Mouse (Mus musculus) hindbrain, embryonic 12.5 days (tissue): ENCODE measurements around the gene Zbtb7b. TPM values are rescaled to one million over a fixed set of nuclear protein-coding genes. Genes with fewer than 3 reads are reported as not detected.
"Not testable (repeated sequence)": the region's sequence is repeated elsewhere in the genome, so short reads cannot be mapped to it uniquely, and the experiment has no call there.

ENCODE experiments used
- ATAC-seq: fragments of 200-750 bp; cut with Nextera tagmentation; 2 replicates; pipeline ENCODE4 v1.8.0; 2017; ENCODE audit warnings: moderate TSS enrichment; ENCODE audit not compliant: low FRiP score
- H3K27ac ChIP-seq: fragments of 300-500 bp; sonication (generic); 2 replicates; pipeline ENCODE4 v1.5.1; 2016; ENCODE audit warnings: mild to moderate bottlenecking
- H3K27me3 ChIP-seq: fragments of 300-500 bp; sonication (generic); 2 replicates; pipeline ENCODE4 v1.6.1; 2016; ENCODE audit warnings: mild to moderate bottlenecking
- H3K36me3 ChIP-seq: fragments of 300-500 bp; sonication (generic); 2 replicates; pipeline ENCODE4 v1.6.1; 2016; ENCODE audit warnings: mild to moderate bottlenecking
- H3K4me1 ChIP-seq: fragments of 300-500 bp; sonication (generic); 2 replicates; pipeline ENCODE4 v1.6.1; 2016
- H3K4me2 ChIP-seq: fragments of 300-500 bp; sonication (generic); replicated peaks from 2 replicates; pipeline ENCODE4 v1.6.1; 2016; ENCODE audit warnings: mild to moderate bottlenecking
- H3K4me3 ChIP-seq: fragments of 300-500 bp; sonication (generic); 2 replicates; pipeline ENCODE4 v1.5.1; 2016; ENCODE audit warnings: mild to moderate bottlenecking
- H3K9ac ChIP-seq: fragments of 300-500 bp; sonication (generic); 2 replicates; pipeline ENCODE4 v1.6.1; 2016; ENCODE audit warnings: mild to moderate bottlenecking, moderate library complexity
- H3K9me3 ChIP-seq: fragments of 300-500 bp; sonication (generic); replicated peaks from 2 replicates; pipeline ENCODE4 v1.6.1; 2016; ENCODE audit warnings: mild to moderate bottlenecking
- WGBS: fragments of 180-500 bp; shearing (Covaris S2); methylation state at CpG from one replicate; pipeline ENCODE4 v1.1.7; 2016; 5-methylcytosine and 5-hydroxymethylcytosine counted together
- polyA plus RNA-seq: library from polyadenylated mRNA; unstranded; fragments of >200 nt; fragmentation: Nextera tagmentation; extraction: Ambion mirVana; gene quantifications from 2 replicates; pipeline ENCODE4 v1.2.1, GENCODE M21; 2016

Zbtb7b gene
- 0.74 and 0.80 TPM in 2 replicates for polyA plus RNA-seq

DNA sequence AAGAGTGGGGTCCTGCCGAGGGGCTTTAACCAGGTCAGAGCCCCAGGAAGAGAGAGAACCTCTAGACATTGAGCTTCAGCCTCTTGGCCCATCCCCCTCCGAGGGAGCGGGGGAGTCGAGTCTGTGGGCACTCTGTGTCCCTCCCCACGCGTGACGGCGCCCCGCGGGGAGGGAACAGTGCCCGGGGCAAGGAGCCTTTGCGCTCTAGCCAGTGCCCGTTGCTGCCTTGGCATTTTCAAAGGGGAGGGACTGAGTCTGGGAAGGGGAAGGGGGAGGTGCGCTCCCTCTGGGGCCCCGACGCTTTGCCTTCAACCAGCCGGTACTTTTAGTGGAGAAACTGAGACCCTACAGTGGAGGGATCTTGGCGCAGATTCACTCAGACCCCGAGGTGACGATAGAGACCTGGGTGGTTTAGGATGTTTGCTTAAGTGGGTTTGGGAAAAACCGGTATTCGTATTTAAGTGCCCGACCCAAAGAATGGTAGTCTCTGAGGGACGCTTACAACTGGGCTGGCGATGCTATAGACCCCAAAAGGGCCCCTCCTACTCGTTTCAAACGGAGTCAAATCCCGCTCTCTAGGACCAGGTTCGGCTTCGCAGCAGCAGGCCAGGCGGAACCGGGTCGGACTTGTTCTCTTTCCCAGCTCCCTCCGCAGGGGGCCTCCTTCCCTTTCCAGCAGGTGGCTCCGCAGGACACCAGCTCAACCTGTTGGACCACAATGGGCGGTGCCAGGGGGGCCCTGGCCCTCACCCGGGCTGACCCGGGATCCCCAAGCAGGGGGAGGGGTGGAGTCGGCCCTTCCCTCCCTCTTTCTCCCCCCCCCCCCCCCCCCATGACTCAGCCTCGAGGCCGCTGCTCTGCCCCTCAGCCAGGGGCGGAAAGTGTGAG is at the start of gene Zbtb7b:
Gene Zbtb7b, minus strand, starts transcription at position 771 of the 888 bp plus-strand sequence.
- Histone ChIP-seq H3K36me3 (no peaks in the 10 kb centered on the region), H3K27me3 (peaks cover 46% of the 10 kb centered on the region), H3K9me3 (no peaks in the 10 kb centered on the region), H3K9ac (peak within 1 kb of the TSS; percentile 59), H3K4me1 (peaks cover 62% of the 10 kb centered on the region), H3K4me3 (peak within 1 kb of the TSS; percentile 55), H3K4me2 (peak within 1 kb of the TSS; percentile 100), H3K27ac (peak within 1 kb of the TSS; percentile 71)
- peak; percentile 59 for ATAC-seq
- WGBS = under 1% methylated on average over 39 of the region's 42 CpGs

DNA sequence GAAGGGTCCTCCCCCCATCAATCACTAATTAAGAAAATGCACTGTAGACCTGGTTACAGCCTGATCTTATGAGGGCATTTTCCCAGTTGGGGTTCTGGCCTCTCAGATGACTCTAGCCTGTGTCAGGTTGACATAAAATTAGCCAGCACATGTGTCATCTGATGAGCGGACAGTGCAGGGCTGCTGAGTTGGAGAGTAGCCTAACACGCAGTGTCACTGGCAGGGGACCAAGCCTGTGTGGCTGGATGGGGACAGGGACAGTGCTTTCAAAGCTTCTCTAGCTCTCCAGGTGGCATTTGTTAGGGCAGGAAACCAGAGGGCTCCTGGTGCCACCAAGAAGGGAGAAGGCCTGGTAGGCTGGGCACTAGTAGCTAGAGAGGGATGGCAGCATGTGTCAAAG is 46.1 kb upstream of the Zbtb7b start:
- no peak overlapping the region for H3K4me2 ChIP-seq
- H3K9me3 ChIP-seq = no peaks in the 10 kb centered on the region
- no peaks in the 10 kb centered on the region for H3K27me3 ChIP-seq
- peaks cover 16% of the 10 kb centered on the region for H3K4me1 ChIP-seq
- H3K27ac ChIP-seq = no peak overlapping the region
- H3K9ac ChIP-seq = no peak overlapping the region
- no peaks in the 10 kb centered on the region for H3K36me3 ChIP-seq
- 93% methylated on average over 2 of the region's 2 CpGs for WGBS
- no peak overlapping the region for H3K4me3 ChIP-seq
- ATAC-seq = no peak

DNA sequence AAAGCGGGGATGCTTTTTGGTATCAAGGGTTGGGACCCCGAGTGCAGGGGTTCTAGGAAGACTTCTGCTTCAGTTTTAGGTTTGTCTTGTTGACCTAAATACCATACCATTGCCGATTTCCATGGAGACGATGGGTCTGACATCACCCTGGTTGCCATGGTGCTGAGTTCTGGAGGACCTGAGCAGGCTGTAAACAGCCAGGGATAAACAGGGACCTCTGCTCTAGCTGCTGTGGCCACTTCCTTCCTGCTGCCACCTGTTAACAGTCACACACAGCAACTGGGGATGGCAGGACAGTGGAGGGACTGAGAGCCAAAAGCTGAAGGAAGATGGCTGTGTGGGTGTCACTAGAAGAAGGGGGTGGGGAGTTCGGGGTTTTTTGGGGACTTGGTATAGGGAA is 42.7 kb upstream of the Zbtb7b start:
- peak overlapping the region; percentile 54 for H3K4me2 ChIP-seq
- peaks cover 21% of the 10 kb centered on the region for H3K4me1 ChIP-seq
- no peaks in the 10 kb centered on the region for H3K9me3 ChIP-seq
- peak overlapping the region; percentile 35 for H3K4me3 ChIP-seq
- ATAC-seq = no peak
- peaks cover 27% of the 10 kb centered on the region for H3K36me3 ChIP-seq
- peak overlapping the region; percentile 13 for H3K9ac ChIP-seq
- 30% methylated on average over 5 of the region's 5 CpGs for WGBS
- H3K27ac ChIP-seq = no peak overlapping the region
- H3K27me3 ChIP-seq = no peaks in the 10 kb centered on the region

- Histone ChIP-seq H3K27me3 (no peaks in the 10 kb centered on the region), H3K4me1 (peaks cover 25% of the 10 kb centered on the region), H3K27ac (no peak within 1 kb of the TSS), H3K4me3 (peak within 1 kb of the TSS; percentile 35), H3K36me3 (peaks cover 30% of the 10 kb centered on the region), H3K4me2 (peak within 1 kb of the TSS; percentile 54), H3K9ac (peak within 1 kb of the TSS; percentile 13), H3K9me3 (no peaks in the 10 kb centered on the region)
- peak; percentile 57 for ATAC-seq
- WGBS = 4% methylated on average over 16 of the region's 16 CpGs
Measured at GRCm38 (mm10) chr3:89436176-89437113, 41.9 kb upstream of the Zbtb7b start, which contains the start of gene Pbxip1. Gene Pbxip1 (plus strand): TSS chr3:89436706.

DNA sequence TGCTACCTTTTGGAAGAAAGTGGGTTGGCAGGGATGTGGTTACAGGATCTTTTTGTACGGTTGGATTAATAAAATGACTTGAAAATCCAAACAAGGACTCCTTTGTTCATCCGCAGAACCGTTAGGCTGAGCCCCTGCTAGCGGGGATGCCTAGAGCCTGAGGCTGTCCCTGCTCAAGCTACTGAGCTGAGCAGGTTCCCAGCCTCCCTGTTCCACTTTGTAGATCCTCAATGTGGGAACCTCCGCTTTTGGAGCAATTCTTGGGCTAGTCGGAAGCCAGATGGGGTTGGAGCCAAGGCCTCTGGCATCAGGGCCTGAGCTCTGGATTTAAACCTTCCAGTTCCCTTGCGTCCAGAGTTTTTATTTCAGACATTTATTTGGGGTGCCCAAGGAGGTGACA is 40.5 kb upstream of the Zbtb7b start:
- WGBS = 69% methylated on average over 7 of the region's 7 CpGs

GRCm38 (mm10) chr3:89434532-89434931 is 40.0 kb upstream of the Zbtb7b start:
- no peaks in the 10 kb centered on the region for H3K27me3 ChIP-seq
- H3K4me3 ChIP-seq = no peak overlapping the region
- H3K4me1 ChIP-seq = peaks cover 34% of the 10 kb centered on the region
- 89% methylated on average over 11 of the region's 11 CpGs for WGBS
- H3K9ac ChIP-seq = no peak overlapping the region; the same call in 1 of the 2 replicates
- ATAC-seq = no peak
- H3K27ac ChIP-seq = peak overlapping the region; percentile 35; the same call in 1 of the 2 replicates
- peaks cover 30% of the 10 kb centered on the region for H3K36me3 ChIP-seq
- H3K4me2 ChIP-seq = no peak overlapping the region
- no peaks in the 10 kb centered on the region for H3K9me3 ChIP-seq

More for the DNA sequence above, 40.5 kb upstream of the Zbtb7b start:
- no peaks in the 10 kb centered on the region for H3K9me3 ChIP-seq
- no peaks in the 10 kb centered on the region for H3K27me3 ChIP-seq
- peaks cover 30% of the 10 kb centered on the region for H3K36me3 ChIP-seq
- no peak overlapping the region; the same call in 1 of the 2 replicates for H3K9ac ChIP-seq
- peak overlapping the region; percentile 35; the same call in 1 of the 2 replicates for H3K27ac ChIP-seq
- no peak overlapping the region for H3K4me2 ChIP-seq
- no peak for ATAC-seq
- H3K4me3 ChIP-seq = no peak overlapping the region
- H3K4me1 ChIP-seq = peaks cover 34% of the 10 kb centered on the region

DNA sequence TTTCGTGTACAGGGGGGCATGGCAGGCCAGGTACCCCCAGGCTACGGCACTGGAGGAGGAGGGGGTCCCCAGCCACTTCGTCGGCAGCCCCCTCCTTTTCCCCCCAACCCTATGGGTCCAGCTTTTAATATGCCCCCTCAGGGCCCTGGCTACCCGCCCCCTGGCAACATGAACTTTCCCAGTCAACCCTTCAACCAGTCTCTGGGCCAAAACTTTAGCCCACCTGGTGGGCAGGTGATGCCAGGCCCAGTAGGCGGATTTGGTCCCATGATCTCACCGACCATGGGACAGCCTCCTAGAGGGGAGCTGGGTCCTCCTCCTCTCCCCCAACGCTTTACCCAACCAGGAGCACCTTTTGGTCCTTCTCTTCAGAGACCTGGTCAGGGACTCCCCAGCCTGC is 38.0 kb upstream of the Zbtb7b start:
- Histone ChIP-seq H3K4me1 (peaks cover 34% of the 10 kb centered on the region), H3K27ac (no peak overlapping the region), H3K9ac (no peak overlapping the region), H3K36me3 (peaks cover 34% of the 10 kb centered on the region), H3K9me3 (no peaks in the 10 kb centered on the region), H3K4me2 (no peak overlapping the region), H3K4me3 (no peak overlapping the region), H3K27me3 (no peaks in the 10 kb centered on the region)
- 90% methylated on average over 8 of the region's 8 CpGs for WGBS
- no peak for ATAC-seq

- peak; percentile 98 for ATAC-seq
- Histone ChIP-seq H3K9me3 (no peaks in the 10 kb centered on the region), H3K27ac (peak within 1 kb of the TSS; percentile 92), H3K27me3 (no peaks in the 10 kb centered on the region), H3K36me3 (peaks cover 43% of the 10 kb centered on the region), H3K9ac (peak within 1 kb of the TSS; percentile 99), H3K4me3 (peak within 1 kb of the TSS; percentile 99), H3K4me1 (peaks cover 18% of the 10 kb centered on the region), H3K4me2 (peak within 1 kb of the TSS; percentile 87)
- WGBS = 3% methylated on average over 61 of the region's 68 CpGs
Measured at GRCm38 (mm10) chr3:89430171-89431159, 35.9 kb upstream of the Zbtb7b start, which contains the start of gene Pygo2. Gene Pygo2 (plus strand): TSS chr3:89430214.

DNA sequence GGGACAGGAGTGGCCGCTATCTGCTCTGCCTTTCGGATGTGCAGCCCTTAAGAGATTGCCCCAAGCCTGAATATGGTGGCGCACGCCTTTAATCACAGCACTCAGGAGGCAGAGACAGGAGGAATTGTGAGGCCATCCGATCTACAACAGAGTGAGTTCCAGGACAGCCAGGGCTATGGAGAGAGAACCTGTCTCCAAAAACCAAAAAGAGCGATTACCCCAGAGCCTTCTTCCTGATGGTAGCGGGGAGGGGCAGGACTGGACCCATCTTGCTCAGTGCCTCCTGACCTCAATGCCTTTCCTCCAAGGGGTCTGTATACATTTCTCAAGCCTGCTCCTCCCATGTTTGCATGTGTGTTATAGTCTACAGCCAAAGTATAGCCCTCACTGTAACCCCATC is 34.4 kb upstream of the Zbtb7b start:
- ATAC-seq, H3K27me3 ChIP-seq, H3K4me2 ChIP-seq, H3K9ac ChIP-seq, H3K27ac ChIP-seq, H3K4me3 ChIP-seq, H3K9me3 ChIP-seq: not testable (repeated sequence)
- 90% methylated on average over 7 of the region's 7 CpGs for WGBS
- Histone ChIP-seq H3K4me1 (peaks cover 13% of the 10 kb centered on the region), H3K36me3 (peaks cover 44% of the 10 kb centered on the region)

DNA sequence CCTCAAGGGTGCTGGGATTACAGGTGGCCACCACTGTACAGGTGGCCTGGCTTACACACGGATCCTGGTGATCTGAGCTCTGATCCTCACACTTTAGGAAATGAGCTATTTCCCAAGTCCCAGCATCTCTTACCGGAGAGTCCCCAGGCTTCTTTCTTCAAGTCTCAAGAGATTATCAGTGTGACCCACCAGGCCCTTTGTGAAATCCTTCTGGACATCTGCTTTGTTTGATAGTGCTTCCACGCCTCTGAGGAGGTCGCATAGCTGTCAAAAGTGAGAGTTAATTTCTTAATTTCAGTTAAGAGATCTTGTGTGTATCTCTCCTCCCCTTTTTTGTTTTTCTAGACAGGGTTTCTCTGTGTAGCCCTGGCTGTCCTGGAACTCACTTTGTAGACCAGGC is 31.3 kb upstream of the Zbtb7b start:
- H3K27ac ChIP-seq = no peak overlapping the region
- WGBS = 94% methylated on average over 4 of the region's 4 CpGs
- no peaks in the 10 kb centered on the region for H3K27me3 ChIP-seq
- no peak overlapping the region for H3K4me3 ChIP-seq
- peaks cover 24% of the 10 kb centered on the region for H3K4me1 ChIP-seq
- no peaks in the 10 kb centered on the region for H3K9me3 ChIP-seq
- ATAC-seq = no peak
- H3K9ac ChIP-seq = no peak overlapping the region
- H3K36me3 ChIP-seq = peaks cover 25% of the 10 kb centered on the region
- H3K4me2 ChIP-seq = no peak overlapping the region

DNA sequence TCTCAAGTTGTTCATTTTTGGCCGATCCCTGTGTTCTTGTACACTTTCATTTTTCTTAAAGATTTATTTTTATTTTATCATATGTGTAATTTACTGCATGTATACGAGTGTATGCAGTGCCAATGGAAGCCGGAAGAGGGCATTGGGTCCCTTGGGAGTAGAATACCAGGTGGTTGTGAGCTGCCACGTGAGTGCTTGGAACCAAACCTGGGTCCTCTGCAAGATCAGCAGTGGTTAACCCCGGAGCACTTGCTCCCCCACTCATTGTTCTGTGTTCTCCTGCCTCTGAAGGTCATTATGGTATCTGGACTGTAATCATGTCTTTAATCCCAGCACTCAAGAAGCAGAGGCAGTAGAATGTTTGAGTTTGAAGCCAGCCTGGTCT is 30.6 kb upstream of the Zbtb7b start:
- Histone ChIP-seq H3K36me3 (peaks cover 25% of the 10 kb centered on the region), H3K27ac (no peak overlapping the region), H3K9ac (no peak overlapping the region), H3K4me3 (no peak overlapping the region), H3K27me3 (no peaks in the 10 kb centered on the region), H3K4me2 (no peak overlapping the region), H3K9me3 (no peaks in the 10 kb centered on the region), H3K4me1 (peaks cover 25% of the 10 kb centered on the region)
- 88% methylated on average over 5 of the region's 5 CpGs for WGBS
- no peak for ATAC-seq
